Mouse (Mus musculus) liver, adult (tissue): ENCODE results near the gene Aldh9a1.

Source experiments
- GATA4 ChIP-seq: IDR thresholded peaks from 2 replicates; pipeline ENCODE4 v1.6.1; 2014; ENCODE audit warnings: mild to moderate bottlenecking, low read length; ENCODE audit not compliant: insufficient replicate concordance

Aldh9a1 gene

GRCm38 (mm10) chr1:167388571-167388970 is 38.8 kb downstream of the Aldh9a1 start:
- no peak for TF ChIP-seq GATA4

GRCm38 (mm10) chr1:167389584-167389983 is 39.8 kb downstream of the Aldh9a1 start:
- TF ChIP-seq GATA4: no peak

GRCm38 (mm10) chr1:167390381-167390780 is 40.6 kb downstream of the Aldh9a1 start:
- TF ChIP-seq GATA4: no peak

- no peak for TF ChIP-seq GATA4
Measured at GRCm38 (mm10) chr1:167391241-167391640, 41.5 kb downstream of the Aldh9a1 start.

GRCm38 (mm10) chr1:167392031-167392640 is 42.3 kb downstream of the Aldh9a1 start:
- TF ChIP-seq GATA4: no peak

GRCm38 (mm10) chr1:167392687-167393086 is 42.9 kb downstream of the Aldh9a1 start:
- no peak for TF ChIP-seq GATA4

- TF ChIP-seq GATA4: no peak
Measured at GRCm38 (mm10) chr1:167393281-167393680, 43.5 kb downstream of the Aldh9a1 start.

- TF ChIP-seq GATA4: no peak
Measured at GRCm38 (mm10) chr1:167393683-167394492, 44.1 kb downstream of the Aldh9a1 start, which contains the start of gene Mgst3. TSS of gene Mgst3 (minus strand) at chr1:167393841.

GRCm38 (mm10) chr1:167405237-167405636 is 55.4 kb downstream of the Aldh9a1 start:
- no peak for TF ChIP-seq GATA4

GRCm38 (mm10) chr1:167409601-167410000 is 59.8 kb downstream of the Aldh9a1 start:
- TF ChIP-seq GATA4: no peak

- TF ChIP-seq GATA4: no peak
Measured at GRCm38 (mm10) chr1:167411991-167412715, 62.4 kb downstream of the Aldh9a1 start.

GRCm38 (mm10) chr1:167414846-167415245 is 65.1 kb downstream of the Aldh9a1 start:
- no peak for TF ChIP-seq GATA4
